Mouse (Mus musculus) liver, adult 2 months (tissue): ENCODE measurements at regions not wholly inside any gene's neighbourhood (a gene's known extent, or its start where the extent isn't known, plus 50 kb on each side); places are given as distances from the start of the nearest gene placed in this dataset.

Experiments
- DNase-seq: peaks from one replicate; pipeline ENCODE4 v3.0.0-alpha.2; 2011; ENCODE audit warnings: low read depth, low spot score; ENCODE audit errors: extremely low read depth
- H3K27ac ChIP-seq: fragments of 200-500 bp; replicated peaks from 2 replicates; pipeline ENCODE4 v1.5.1; 2012; ENCODE audit warnings: low read depth, mild to moderate bottlenecking, control low read depth, inconsistent platforms, low read length; ENCODE audit not compliant: insufficient read depth
- H3K27me3 ChIP-seq: fragments of 200-500 bp; 2 replicates; pipeline ENCODE4 v1.6.1; 2012; ENCODE audit warnings: mild to moderate bottlenecking, moderate library complexity, low read length, inconsistent platforms; ENCODE audit not compliant: control insufficient read depth, insufficient read depth
- H3K36me3 ChIP-seq: fragments of 200-500 bp; 2 replicates; pipeline ENCODE4 v1.6.1; 2012; ENCODE audit warnings: low read length, inconsistent platforms; ENCODE audit not compliant: control insufficient read depth, insufficient read depth
- H3K4me1 ChIP-seq: fragments of 200-500 bp; 2 replicates; pipeline ENCODE4 v1.6.1; 2011; ENCODE audit warnings: low read length; ENCODE audit not compliant: control insufficient read depth, insufficient read depth
- H3K4me3 ChIP-seq: fragments of 200-500 bp; 2 replicates; pipeline ENCODE4 v1.5.1; 2011; ENCODE audit warnings: low read depth, mild to moderate bottlenecking, control low read depth, low read length, moderate library complexity; ENCODE audit not compliant: insufficient read depth
- H3K79me2 ChIP-seq: fragments of 200-500 bp; 2 replicates; pipeline ENCODE4 v1.6.1; 2012; ENCODE audit warnings: inconsistent platforms, mild to moderate bottlenecking, low read length, moderate library complexity; ENCODE audit not compliant: control insufficient read depth, insufficient read depth
- H3K9ac ChIP-seq: fragments of 200-500 bp; 2 replicates; pipeline ENCODE4 v1.6.1; 2012; ENCODE audit warnings: low read depth, mild to moderate bottlenecking, control low read depth, inconsistent platforms, low read length
- CTCF ChIP-seq: fragments of 200-500 bp; IDR thresholded peaks from 2 replicates; pipeline ENCODE4 v1.5.1; 2011; ENCODE audit warnings: low read depth, low read length, control low read depth
- POLR2A ChIP-seq: fragments of 200-500 bp; IDR thresholded peaks from 2 replicates; pipeline ENCODE4 v1.6.1; 2011; ENCODE audit warnings: low read length, control low read depth; ENCODE audit not compliant: insufficient read depth; ENCODE audit errors: extremely low read depth
- WGBS: fragments of 180-500 bp; shearing (Covaris S2); methylation state at CpG from one replicate; pipeline ENCODE4 v1.1.7; 2018; 5-methylcytosine and 5-hydroxymethylcytosine counted together

DNA sequence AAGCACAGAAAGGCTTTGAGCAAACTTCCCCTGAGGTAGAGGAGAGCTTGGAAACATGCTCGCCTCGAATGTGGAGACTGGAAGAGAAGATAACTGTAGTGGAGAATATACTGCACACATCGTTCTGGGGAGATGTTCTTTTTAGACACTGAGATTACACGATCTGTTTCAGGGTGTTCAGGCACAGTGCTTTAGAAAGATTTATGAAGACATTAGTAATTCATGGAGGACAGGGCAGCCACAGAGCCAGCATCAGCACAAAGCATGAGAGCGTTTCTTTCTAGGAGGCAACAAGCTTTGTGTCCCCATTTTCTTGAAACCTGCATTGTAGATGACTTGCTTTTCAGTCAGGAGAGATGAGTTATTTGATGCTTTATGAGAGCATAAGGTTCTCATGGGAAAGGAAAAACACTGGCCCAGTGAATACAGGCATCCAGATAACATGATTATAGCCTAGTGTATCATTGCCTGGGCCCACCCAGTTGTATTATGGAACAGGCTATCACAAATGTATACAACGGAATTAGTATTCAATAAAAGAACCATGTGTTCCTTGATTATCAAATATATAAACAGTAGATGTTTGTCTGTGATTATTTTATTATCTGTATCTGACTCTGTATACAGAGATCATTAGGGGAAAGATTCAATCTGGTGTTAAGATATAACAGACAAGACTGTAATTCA, 151.0 kb downstream of the Calcrl start:
- TF ChIP-seq POLR2A (no peak), CTCF (no peak)
- DNase-seq = no peak

DNA sequence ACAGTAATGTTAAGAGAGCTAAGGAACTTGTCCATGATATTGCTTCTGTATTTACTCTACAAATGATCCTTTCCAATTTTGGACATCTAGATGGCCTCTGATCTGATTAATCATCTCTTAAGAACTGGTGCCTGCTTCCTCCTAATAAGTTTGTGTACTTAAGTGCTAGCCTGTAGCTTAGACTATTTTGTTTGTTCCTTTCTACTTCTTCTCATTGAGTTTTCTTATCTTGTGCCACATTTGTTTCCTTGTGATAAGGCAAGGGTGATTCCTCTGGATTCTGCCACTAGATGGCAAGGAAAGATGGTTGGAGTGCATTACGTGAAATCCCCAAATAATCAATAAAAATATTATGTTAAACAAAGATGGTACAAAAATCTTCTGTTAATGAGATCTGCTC, 148.0 kb downstream of the Calcrl start:
- no peaks in the 10 kb centered on the region for H3K36me3 ChIP-seq
- no peak for TF ChIP-seq CTCF
- no peaks in the 10 kb centered on the region for H3K4me1 ChIP-seq
- H3K27me3 ChIP-seq = no peaks in the 10 kb centered on the region
- no peak for DNase-seq
- no peak overlapping the region for H3K27ac ChIP-seq
- no peak overlapping the region for H3K9ac ChIP-seq
- H3K79me2 ChIP-seq = no peaks in the 10 kb centered on the region
- 70% methylated on average over 1 of the region's 1 CpGs for WGBS
- no peak overlapping the region for H3K4me3 ChIP-seq

More for the DNA sequence above, 151.0 kb downstream of the Calcrl start:
- Histone ChIP-seq H3K79me2 (no peaks in the 10 kb centered on the region), H3K4me1 (no peaks in the 10 kb centered on the region), H3K4me3 (no peak overlapping the region), H3K36me3 (no peaks in the 10 kb centered on the region), H3K9ac (no peak overlapping the region), H3K27ac (no peak overlapping the region), H3K27me3 (no peaks in the 10 kb centered on the region)
- WGBS = 86% methylated on average over 6 of the region's 6 CpGs
